Mouse (Mus musculus) c-Kit-positive CD71-positive TER-119-positive erythroid progenitor cells, embryonic 14.5 days (primary cell): ENCODE measurements around the gene Abcb9.

ENCODE experiments used
- DNase-seq: peaks from one replicate; pipeline ENCODE4 v3.0.0-alpha.2; 2013; ENCODE audit warnings: low spot score

Abcb9 gene

GRCm38 (mm10) chr5:124093852-124094604 lies 1.6 kb downstream of the Abcb9 start:
- DNase-seq = no peak

- DNase-seq = no peak
These were observed 2.3 kb downstream of the Abcb9 start for GRCm38 (mm10) chr5:124093120-124093794.

GRCm38 (mm10) chr5:124091951-124092406 lies 3.6 kb downstream of the Abcb9 start:
- DNase-seq = peak; percentile 85

- DNase-seq = no peak
These were observed 5.7 kb downstream of the Abcb9 start for GRCm38 (mm10) chr5:124089868-124090267.

GRCm38 (mm10) chr5:124086876-124087275 lies 8.7 kb downstream of the Abcb9 start:
- no peak for DNase-seq

GRCm38 (mm10) chr5:124085513-124085912 lies 10.1 kb downstream of the Abcb9 start:
- DNase-seq = no peak

GRCm38 (mm10) chr5:124084588-124085173 lies 10.9 kb downstream of the Abcb9 start:
- peak; percentile 87 for DNase-seq

GRCm38 (mm10) chr5:124083850-124084587 lies 11.6 kb downstream of the Abcb9 start:
- DNase-seq = no peak

GRCm38 (mm10) chr5:124082941-124083688 lies 12.5 kb downstream of the Abcb9 start:
- no peak for DNase-seq

GRCm38 (mm10) chr5:124082447-124082846 lies 13.2 kb downstream of the Abcb9 start:
- no peak for DNase-seq

- no peak for DNase-seq
These were observed 15.7 kb downstream of the Abcb9 start for GRCm38 (mm10) chr5:124079880-124080279.

GRCm38 (mm10) chr5:124078794-124079416 lies 16.7 kb downstream of the Abcb9 start:
- DNase-seq = no peak

GRCm38 (mm10) chr5:124077856-124078460 lies 17.6 kb downstream of the Abcb9 start:
- DNase-seq = no peak

GRCm38 (mm10) chr5:124077241-124077640 lies 18.4 kb downstream of the Abcb9 start:
- no peak for DNase-seq

- DNase-seq = no peak
These were observed 19.0 kb downstream of the Abcb9 start for GRCm38 (mm10) chr5:124076559-124076958.

- no peak for DNase-seq
These were observed 19.9 kb downstream of the Abcb9 start for GRCm38 (mm10) chr5:124075716-124076115.

GRCm38 (mm10) chr5:124074845-124075307 lies 20.7 kb downstream of the Abcb9 start:
- no peak for DNase-seq

GRCm38 (mm10) chr5:124073682-124074081 lies 21.9 kb downstream of the Abcb9 start:
- no peak for DNase-seq

- DNase-seq = no peak
These were observed 25.9 kb downstream of the Abcb9 start for GRCm38 (mm10) chr5:124069657-124070056.

GRCm38 (mm10) chr5:124062037-124062824 lies 33.4 kb downstream of the Abcb9 start:
- DNase-seq = no peak
